Mouse (Mus musculus): ENCODE data around the gene Ice2.

GRCm38 (mm10) chr9:69419476-69419875 lies 21.8 kb downstream of the Ice2 start:
- peak; percentile 84 for TF ChIP-seq CTCF (IDR thresholded peaks at IDR 0.05; ENCODE audit: low read depth)
- no peak for TF ChIP-seq EP300 (optimal IDR thresholded peaks at IDR 0.05)
